Mouse (Mus musculus) CD4-positive, CD25-positive, alpha-beta regulatory T cell, adult 2 months (primary cell): ENCODE measurements at regions not wholly inside any gene's neighbourhood (a gene's known extent, or its start where the extent isn't known, plus 50 kb on each side); places are given as distances from the start of the nearest gene placed in this dataset.

Experiments
- DNase-seq: peaks from one replicate; pipeline ENCODE4 v3.0.0-alpha.2; 2012; ENCODE audit warnings: low read depth, low spot score

- DNase-seq = no peak
These were observed 90.7 kb upstream of the Galnt5 start for GRCm38 (mm10) chr2:57906939-57907338.

GRCm38 (mm10) chr2:57909706-57910105 is 88.0 kb upstream of the Galnt5 start:
- DNase-seq = no peak

- no peak for DNase-seq
These were observed 81.2 kb upstream of the Galnt5 start for GRCm38 (mm10) chr2:57916375-57917023.

- no peak for DNase-seq
These were observed 80.0 kb upstream of the Galnt5 start for GRCm38 (mm10) chr2:57917721-57918120.

- DNase-seq = peak; percentile 63
These were observed 78.5 kb upstream of the Galnt5 start for GRCm38 (mm10) chr2:57919102-57919731.

- DNase-seq = peak; percentile 13
These were observed 63.4 kb upstream of the Galnt5 start for GRCm38 (mm10) chr2:57934062-57934822.
